Mouse (Mus musculus): ENCODE data around the gene Gm20388.

The Gm20388 gene

GRCm38 (mm10) chr8:120542995-120543394, 632.4 kb downstream of the Gm20388 start:
- DNase-seq = no peak

- DNase-seq = peak; percentile 63
These were observed 632.9 kb downstream of the Gm20388 start for GRCm38 (mm10) chr8:120543416-120544055.

GRCm38 (mm10) chr8:120544155-120544554, 633.5 kb downstream of the Gm20388 start:
- DNase-seq = no peak

GRCm38 (mm10) chr8:120547562-120547961, 636.9 kb downstream of the Gm20388 start:
- DNase-seq = peak; percentile 47

- no peak for DNase-seq
These were observed 637.7 kb downstream of the Gm20388 start for GRCm38 (mm10) chr8:120548313-120548761.

- no peak for DNase-seq
These were observed 638.8 kb downstream of the Gm20388 start for GRCm38 (mm10) chr8:120549321-120549921.

GRCm38 (mm10) chr8:120549922-120550321, 639.3 kb downstream of the Gm20388 start:
- DNase-seq = no peak

- no peak for DNase-seq
These were observed 639.8 kb downstream of the Gm20388 start for GRCm38 (mm10) chr8:120550430-120550829.

- no peak for DNase-seq
These were observed 640.5 kb downstream of the Gm20388 start for GRCm38 (mm10) chr8:120550937-120551676.

GRCm38 (mm10) chr8:120551677-120551980, 641.0 kb downstream of the Gm20388 start:
- DNase-seq = no peak

GRCm38 (mm10) chr8:120552509-120552908, 641.9 kb downstream of the Gm20388 start:
- no peak for DNase-seq

- no peak for DNase-seq
These were observed 642.9 kb downstream of the Gm20388 start for GRCm38 (mm10) chr8:120553441-120554123.

- no peak for DNase-seq
These were observed 643.9 kb downstream of the Gm20388 start for GRCm38 (mm10) chr8:120554466-120555039.

GRCm38 (mm10) chr8:120556198-120556892, 645.7 kb downstream of the Gm20388 start:
- DNase-seq = no peak

- DNase-seq = peak; percentile 50
These were observed 646.7 kb downstream of the Gm20388 start for GRCm38 (mm10) chr8:120557170-120557965.

GRCm38 (mm10) chr8:120558162-120558561, 647.5 kb downstream of the Gm20388 start:
- DNase-seq = no peak

GRCm38 (mm10) chr8:120559654-120560053, 649.0 kb downstream of the Gm20388 start:
- DNase-seq = no peak

GRCm38 (mm10) chr8:120560535-120560934, 649.9 kb downstream of the Gm20388 start:
- DNase-seq = no peak

GRCm38 (mm10) chr8:120561539-120562435, 651.1 kb downstream of the Gm20388 start:
- peak; percentile 37 for DNase-seq

GRCm38 (mm10) chr8:120562680-120563347, 652.2 kb downstream of the Gm20388 start:
- DNase-seq = no peak
